Mouse (Mus musculus) layer of hippocampus, adult 8-10 months (tissue): ENCODE measurements around the gene Cdk19. TPM values are rescaled to one million over a fixed set of nuclear protein-coding genes. Genes with fewer than 3 reads are reported as not detected.

Experiments used
- DNase-seq, 2 experiments: peaks; one replicate each; pipeline ENCODE4 v3.0.0; 2022; ENCODE audit warnings: low spot score in 2 of 2
- total RNA-seq, 4 experiments: library from RNA; stranded (reverse); gene quantifications; 2 replicates each; pipeline ENCODE4 v1.2.4; 2022

The Cdk19 gene
- total RNA-seq, 4 experiments from 2014 or later = 32.8 to 35.1 (median 34.0) TPM

DNA sequence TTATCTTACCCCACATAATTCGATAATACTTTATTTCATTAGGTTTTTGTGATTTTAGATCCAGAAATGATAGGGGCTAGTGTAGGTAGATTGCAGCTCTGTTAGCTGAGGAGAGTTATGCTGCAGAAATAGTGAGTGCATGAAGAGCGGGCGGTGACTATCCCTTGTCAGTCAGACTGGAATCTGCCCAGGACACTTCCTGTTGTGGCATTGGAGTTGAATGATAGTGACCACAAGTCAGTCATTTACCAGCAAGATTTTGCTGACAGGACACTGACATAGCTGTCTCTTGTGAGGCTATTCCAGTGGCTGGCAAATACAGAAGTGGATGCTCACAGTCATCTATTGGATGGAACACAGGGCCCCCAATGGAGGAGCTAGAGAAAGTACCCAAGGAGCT, 97.8 kb downstream of the Cdk19 start:
- DNase-seq = no peak

DNA sequence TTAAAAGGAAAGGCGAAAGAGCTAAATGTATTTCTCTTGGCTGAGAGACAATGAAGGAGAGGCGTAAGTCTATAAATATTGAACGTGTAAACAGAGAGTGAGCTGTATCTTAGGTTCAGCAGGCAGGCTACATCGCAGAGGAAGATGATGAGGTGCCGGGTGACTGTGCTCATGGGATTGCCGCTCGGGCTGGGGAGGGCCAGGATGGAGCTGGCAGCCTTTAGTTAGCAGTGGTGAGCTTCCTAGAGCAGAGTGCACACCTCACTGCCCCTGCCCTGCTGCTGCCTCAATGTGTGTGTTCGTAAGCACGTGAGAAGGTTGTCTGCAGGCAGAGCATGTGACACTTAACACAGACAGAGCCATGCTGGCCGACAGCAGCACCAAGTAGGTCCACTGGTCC, 101.4 kb downstream of the Cdk19 start:
- no peak for DNase-seq

DNA sequence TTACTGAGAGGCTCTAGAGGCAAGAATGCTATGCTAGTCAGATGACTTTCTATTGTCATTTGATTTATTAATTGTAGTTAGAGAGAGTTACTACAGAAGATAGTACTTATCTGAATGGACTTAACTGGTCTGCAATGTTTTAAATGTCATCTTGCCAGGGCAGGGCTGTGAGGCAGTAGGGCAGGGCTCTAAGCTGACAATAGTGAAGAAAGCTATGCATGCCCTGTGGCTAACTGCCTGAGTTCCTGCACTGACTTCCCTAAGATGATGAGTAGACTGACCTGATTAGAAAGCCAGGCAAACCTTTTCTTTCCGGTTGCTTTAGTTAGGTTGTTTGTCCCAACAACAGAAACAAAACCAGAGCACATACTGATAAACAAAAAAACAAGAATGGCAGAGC, 102.7 kb downstream of the Cdk19 start:
- no peak for DNase-seq

DNA sequence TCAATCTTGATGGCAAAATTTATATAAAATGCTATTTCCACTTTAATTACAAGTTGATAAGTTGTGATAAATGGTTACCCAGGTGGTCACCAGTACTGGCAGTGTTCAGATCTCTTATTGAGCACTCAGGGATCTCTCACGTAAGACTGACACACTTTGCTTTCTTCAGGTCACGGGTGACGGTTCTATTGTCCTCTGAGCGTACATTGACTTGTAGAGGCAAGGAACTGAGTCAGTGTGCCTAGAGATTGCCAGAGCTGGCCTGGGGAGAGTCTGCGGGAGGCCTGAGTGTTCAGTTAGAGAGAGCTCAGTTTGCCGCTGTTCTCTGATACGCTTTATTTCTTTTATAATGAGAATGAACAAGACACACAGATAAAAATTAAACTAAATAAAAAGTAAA, 104.0 kb downstream of the Cdk19 start:
- no peak for DNase-seq

DNA sequence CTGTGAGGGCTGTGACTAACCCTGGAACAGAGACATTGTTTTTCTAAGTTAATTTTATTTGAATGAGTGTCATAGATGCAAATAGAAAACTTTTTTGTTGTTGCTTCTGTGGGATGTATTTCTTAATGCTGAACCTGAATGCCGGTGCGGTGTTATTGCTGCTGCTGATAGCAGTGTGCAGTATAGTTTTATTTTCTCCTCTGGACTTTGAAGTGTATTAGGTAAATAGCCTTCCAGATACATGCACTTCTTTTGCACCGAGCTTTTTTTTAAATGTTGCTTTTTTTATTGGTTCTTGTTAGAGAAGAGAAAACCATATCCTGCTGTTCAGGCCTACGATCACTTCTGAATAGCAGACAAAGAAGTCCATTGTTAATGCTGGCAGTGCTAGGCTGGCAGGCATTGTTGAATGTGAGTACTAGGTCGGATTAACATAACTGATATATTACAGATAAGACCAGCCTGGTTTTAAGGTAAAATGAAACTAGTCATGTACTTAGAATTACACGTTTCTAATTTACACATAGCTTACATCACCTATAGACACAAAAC, 104.5 kb downstream of the Cdk19 start:
- no peak for DNase-seq

DNA sequence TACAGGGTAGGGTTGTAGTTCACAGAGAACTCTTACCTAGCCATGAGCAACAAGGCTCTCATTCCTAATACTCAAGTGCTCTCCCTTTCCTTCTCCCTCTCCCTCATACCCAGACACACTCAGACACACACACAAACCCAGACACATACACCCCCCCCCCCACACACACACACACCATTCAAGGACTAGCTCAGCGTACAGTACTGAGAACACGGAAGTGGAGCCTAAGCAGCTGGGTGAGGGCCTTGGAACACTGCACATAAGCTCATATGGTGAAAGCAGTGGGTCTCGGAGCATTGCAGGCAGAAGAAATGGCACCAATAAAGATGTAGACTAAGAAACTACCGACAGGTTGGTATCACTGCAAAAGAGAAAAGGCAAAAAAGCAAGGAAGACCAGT, 105.2 kb downstream of the Cdk19 start:
- DNase-seq = no peak

DNA sequence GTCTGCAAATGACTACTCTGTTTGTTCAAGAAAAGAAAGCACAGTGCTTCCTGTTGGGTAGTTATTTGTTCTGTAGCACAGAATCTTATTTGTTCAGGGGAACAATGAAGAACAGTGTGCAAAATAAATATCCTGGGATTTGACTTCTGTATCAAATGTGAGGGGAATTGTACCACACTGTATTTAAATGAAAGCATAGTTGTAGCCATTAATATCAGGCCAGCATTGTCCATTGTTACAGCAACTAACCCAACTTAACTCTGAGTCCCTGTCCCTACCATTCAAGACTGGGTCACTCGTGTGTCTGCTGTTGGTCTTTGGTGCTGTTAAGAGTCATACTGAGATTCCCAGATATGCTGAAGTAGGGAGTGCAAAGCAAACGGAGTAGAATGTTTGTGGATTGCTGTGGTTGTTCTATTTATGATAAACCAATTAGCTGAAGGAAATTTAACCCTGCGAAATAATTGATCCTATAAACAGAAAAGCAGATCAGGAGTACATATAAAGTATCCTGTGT, 106.8 kb downstream of the Cdk19 start:
- DNase-seq = no peak

DNA sequence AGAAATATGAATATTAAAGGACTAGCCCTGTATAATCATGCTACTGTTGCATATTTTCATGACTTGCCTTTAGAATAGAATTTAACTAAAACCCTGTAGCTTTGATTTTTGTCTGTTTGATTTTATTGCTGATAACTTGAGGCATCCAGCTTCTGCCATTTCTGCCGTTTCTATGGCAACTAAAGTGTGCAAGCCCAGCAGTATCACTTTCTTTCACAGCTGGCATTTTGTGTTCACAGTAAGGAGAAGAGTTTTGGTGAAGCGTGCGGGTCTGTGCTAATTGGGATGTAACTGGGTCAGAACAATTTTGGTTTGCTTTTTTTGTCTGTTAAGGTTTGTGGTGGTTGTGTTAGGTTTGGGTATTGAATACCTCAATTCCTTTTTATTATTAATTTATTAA, 107.3 kb downstream of the Cdk19 start:
- DNase-seq = no peak

DNA sequence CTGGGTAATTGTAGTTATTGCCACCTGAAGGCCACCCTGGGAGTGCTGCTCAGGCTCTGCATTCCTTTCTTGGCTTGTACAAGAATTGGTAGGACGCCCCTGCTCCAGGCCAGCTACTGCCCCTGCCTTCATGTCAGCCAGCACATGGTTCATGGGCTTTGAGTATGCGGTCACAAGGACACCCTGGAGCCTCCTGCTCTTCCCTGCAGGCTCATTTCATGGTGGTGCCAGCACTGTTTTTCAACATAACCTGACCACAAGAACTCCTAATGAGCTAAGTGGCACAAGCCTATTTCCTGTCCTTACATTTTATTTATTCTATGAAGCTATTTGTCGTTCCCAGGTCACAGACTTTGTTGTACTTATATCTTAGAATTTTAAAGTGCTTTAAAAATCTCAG, 107.9 kb downstream of the Cdk19 start:
- no peak for DNase-seq

DNA sequence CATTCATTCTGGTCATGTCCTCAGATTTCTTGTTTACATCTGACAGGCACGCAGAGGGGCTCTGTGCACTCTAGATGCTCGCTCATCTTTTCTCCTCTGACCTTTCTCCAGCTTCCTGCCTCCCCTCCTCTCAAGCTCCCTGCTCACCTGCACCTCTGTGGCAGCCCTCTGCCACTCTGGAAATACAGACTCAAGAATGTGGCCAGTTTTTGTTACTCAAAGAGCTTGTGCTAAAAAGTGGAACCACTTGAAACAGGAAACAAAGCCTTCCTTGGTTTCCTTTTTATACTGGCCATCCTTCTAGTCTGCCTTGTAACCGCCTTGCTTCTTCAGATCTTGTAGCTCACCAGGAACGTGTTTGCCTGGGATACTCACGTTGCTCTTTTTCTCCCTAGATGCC, 108.6 kb downstream of the Cdk19 start:
- no peak for DNase-seq

DNA sequence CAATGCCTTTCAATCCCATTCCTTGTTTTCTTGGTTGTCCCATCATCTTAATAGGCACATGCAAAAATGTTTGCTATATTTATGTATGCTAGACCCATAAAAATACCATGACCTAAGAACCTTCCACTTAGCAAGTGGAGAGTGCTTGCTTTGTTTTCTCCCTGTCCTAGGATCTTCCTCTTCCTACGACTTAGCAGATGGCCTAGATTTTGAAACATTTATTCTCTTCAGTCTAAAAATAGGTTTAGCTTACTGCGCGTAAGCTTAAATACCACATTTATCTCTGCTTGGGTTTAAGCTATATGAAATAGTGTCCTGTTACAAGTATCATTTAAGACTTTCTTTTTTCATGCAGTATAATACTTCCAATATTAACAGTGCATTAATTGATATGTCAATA, 109.1 kb downstream of the Cdk19 start:
- no peak for DNase-seq

DNA sequence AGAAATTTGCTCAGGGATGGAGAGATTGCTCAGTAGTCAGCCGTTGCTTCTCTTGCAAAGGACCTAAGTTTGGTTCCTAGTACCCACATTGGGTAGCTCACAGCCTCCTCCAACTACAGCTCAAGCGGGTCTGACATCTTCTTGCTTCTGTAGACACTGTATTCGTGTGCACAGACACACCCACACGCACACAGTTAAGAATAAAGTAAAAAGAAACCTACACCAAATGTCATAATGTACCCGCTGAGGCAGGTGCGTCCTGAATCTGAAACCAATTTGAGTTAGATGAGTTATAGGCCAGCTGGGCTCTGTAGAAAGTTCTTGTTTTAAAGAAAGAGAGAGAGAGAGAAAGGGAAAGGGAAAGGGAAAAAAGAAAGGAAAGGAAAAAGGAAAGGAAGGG, 110.2 kb downstream of the Cdk19 start:
- DNase-seq = no peak

DNA sequence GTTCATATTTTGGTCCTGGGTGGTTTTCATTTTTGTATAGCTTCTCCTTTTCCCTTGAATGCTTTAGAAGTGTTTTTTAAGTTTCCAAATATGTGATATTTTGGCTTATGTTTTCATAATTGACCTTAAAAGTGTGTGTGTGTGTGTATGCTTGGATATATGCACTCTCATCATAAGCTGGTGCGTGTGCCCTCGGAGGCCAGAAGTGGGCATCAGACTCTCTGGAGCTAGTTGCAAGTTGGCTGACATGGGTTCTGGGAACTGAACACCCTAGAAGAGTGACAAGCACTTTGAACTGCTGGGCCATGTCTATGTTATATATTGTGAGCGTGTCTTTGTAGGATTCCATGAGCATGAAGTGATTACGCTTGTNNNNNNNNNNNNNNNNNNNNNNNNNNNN, 110.8 kb downstream of the Cdk19 start:
- no peak for DNase-seq

DNA sequence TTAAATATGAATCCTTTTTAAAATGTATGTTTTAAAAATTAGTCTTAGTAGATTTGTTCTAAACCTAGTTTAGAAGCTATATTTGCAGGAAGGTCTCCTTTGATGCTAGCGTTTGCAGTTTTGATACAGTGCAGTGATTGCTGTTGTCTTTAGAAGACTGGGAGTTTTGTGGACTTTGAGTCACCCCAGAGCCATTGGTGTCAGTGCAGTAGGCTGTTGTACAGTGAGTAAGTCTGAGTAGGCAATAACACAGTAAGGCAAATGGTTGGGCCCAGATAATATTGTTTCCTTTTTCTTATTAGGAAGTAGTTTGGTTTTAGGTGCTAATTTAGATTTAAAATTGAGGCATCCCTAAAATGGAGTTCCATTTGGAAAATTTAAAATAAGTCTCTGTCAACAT, 117.8 kb downstream of the Cdk19 start:
- DNase-seq = no peak

DNA sequence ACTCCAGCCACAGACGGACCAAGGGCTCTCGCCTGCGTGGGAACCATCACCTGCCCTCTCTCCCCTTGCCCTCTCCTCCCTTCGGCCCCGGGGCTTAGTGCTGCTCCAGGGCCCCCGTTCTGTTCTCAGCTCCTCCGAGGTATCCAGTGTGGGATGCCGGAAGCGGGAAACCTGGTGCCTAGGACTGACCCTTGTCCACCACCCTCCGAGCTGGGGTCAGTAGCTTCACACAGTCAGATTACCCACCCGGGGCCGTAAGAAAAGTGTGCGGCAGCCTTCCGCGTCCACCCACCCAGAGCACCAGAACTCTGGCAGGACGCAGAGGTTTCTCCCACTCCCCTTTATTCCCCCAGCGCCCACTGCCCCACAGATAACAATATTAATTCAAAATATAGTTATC, 119.8 kb downstream of the Cdk19 start:
- no peak for DNase-seq

DNA sequence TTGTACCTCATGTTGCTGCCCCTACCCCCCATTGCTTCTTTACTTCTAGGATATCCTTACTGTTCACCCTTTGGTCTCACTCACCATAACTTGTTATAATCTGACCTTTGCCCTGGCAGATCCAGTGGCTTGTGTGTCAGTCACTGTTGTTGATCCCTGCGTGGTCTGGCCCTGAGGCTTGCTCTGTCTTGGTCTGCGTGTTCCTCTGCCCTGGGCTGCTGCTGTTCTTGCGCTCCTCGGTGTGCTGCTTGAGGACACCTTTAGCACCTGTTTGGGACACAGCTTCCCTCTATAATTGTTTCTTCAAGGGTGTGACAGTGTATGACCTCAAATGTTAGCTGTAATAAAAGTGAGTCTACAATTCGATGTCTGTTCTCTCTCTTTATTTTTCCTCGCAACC, 122.0 kb downstream of the Cdk19 start:
- no peak for DNase-seq

DNA sequence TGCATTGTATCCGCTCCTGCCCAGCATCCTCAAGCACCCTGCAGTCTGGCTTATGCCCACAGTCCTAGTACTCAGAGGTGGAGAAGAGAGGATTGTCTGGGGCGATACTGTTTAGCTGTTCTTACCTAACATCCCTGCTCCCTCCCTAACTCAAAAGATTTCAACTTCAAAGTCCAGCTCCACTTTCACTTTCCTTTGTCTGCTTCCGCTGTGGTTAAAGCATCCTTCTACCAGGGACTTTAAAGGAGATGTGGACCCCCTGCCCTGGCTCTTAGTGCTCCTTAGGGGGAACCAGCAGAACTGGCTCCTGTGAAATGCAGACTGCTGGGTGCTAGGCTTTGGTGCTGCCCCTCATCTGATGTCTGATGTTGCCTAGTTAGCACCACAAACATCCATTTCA, 122.9 kb downstream of the Cdk19 start:
- no peak for DNase-seq

DNA sequence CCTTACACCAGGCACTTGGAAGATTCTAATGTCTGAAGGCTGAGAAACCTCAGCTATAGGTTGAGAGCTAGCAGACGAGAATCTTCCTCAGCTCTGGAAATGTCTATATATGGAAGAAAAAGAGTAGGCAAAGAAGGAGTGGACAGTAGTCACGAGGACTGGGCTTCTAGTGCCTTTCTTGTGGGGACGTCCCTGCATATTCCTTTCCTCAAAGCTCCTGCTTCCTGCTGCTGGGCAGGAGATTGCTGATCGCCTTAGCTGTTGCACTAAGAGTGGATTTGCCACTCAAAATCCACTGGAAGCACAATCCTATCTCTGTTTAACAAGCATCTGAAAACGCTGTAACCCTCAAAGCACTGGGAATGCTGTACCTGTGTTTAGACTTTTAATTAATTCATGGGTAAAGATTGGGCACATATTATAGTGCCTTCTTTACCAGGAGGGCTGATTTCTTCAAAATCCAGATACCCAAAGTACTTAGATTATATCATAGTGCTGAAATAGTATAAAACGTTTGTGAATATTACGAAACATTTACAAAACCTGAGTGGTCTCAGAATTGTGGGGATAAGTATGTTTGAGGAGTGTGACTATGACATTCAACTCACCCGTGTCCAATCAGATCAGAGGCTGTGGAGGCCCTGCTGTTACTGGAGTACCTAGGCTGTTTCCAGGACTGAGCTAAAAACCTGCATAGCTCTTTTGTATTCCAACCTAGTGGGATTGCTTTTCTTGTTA, 128.0 kb downstream of the Cdk19 start:
- DNase-seq = no peak

DNA sequence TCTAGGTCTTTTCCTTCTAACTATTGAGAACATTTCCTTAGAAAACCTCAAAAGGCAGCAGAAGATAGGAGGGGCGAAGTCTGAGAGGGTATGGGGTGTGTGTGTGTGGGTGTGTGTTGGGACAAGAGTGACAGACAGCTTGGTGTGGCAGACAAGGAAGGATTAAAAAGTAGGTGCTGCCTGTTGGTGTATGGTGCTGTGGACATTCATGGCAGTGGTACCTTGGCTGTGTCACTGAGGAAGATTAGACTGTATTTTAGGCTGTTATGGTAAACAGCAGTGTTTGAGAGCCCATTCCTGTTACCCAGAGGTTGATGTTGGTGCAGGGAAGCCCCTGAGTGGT, 128.5 kb downstream of the Cdk19 start:
- DNase-seq = no peak

DNA sequence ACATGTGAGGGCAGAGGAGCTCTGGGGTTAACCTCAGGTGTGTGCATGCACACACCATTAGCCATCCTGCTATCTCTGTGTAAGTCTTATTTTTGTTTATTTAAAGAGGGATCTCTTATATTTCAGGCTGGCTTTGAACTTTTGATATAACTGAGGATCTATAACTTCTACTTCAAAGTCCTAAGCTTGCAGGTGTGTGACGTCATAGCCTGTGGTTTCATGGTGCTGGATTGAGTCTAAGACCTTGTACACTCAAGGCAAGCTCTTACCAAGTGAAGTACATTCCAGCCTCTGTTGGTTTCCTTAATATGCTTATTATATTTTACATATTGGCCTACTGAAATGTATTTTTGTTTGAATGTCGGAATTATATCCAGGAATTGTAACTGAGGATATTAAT, 129.8 kb downstream of the Cdk19 start:
- no peak for DNase-seq

DNA sequence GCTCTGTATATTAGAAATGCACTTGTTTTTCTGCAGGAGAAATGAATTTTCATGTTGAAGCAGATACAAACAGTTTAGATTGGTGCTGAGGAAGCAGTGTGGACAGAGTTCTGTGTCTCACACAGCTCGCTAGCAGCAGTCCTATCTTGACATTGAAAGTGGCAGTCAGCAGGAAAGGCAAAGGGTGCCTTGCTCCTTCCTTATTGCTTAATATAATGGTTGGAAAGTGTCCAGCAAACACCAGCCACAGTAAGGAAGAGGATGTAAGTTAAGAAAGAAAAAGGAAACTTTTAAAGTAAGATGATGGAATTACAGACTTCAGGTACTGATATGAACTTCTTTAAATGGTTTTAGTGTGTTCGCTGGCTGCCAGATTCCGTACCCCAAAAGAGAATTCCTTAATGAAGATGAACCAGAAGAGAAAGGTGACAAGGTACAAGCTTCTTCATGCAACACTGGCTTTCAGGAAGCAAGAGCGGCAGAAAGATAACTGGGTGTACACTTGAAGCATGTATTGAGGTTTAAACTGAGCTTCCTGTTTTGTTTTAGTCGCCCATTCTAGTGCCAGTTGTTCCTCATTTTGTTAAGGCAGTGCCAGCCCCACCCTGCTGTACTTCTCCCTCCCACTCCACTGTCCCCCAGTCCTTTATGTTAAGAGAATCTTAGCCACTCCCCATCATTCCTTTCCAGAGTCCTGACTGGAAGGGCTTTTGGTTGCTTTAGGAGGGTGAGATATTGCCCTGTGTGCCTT, 137.3 kb downstream of the Cdk19 start:
- DNase-seq = no peak

DNA sequence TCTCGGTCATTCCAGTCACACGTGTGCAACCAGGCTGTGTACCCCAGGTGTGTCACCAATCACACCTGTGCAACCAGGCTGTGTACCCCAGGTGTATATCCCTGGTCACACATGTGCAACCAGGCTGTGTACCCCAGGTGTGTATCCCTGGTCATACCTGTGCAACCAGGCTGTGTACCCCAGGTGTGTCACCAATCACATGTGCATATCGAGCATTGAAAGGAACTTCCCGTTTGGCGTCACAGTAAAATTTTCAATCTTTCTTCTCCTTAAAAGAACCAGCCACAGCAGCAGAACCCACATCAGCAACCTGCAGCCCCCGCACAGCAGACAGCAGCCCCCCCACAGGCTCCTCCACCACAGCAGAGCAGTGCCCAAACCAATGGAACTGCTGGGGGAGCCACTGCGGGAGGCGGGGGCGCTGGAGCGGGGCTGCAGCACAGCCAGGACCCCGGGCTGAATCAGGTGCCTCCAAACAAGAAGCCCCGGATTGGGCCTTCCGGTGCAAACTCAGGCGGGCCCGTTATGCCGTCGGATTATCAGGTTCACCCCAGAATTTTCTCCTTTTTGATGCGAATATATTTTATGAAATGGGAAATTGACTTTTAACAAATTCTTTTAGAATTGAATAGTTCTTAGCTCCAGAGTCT, 138.2 kb downstream of the Cdk19 start:
- no peak for DNase-seq
